Mouse (Mus musculus) sigmoid colon, adult 10 weeks (tissue): ENCODE results near the gene Dpp6. TPM values are rescaled to one million over a fixed set of nuclear protein-coding genes. Genes with fewer than 3 reads are reported as not detected.

Experiments
- polyA plus RNA-seq: library from polyadenylated mRNA; stranded (reverse); fragments of 350-450 nt; fragmentation: Illumina TruSeq; extraction: RNeasy Lipid Tissue Mini Kit (QIAGEN cat#74804); gene quantifications from one replicate; pipeline ENCODE4 v1.2.3, GENCODE M21; 2014; ENCODE audit warnings: low read depth, low replicate concordance

The Dpp6 gene
- 1.2 TPM for polyA plus RNA-seq

GRCm38 (mm10) chr5:26816975-26817941, at the start of gene Dpp6:
Dpp6 (plus strand) TSS chr5:26817203.

GRCm38 (mm10) chr5:27501338-27501737, 684.3 kb downstream of the Dpp6 start, which contains the start of gene Speer4b:
Speer4b (minus strand) TSS chr5:27501438.

